Mouse (Mus musculus): ENCODE data around the gene Il16. TPM values are rescaled to one million over a fixed set of nuclear protein-coding genes. Genes with fewer than 3 reads are reported as not detected.

Gene Il16
- polyA plus RNA-seq, 1 experiment from 2014 or later: 0.90 TPM

GRCm38 (mm10) chr7:83615815-83616214, 129.7 kb downstream of the Il16 start:
- Histone ChIP-seq H3K4me1 (replicated peaks; ENCODE audit: control insufficient read depth, insufficient read depth, low read length) (no peaks in the 10 kb centered on the region), H3K9ac (replicated peaks; ENCODE audit: low read depth, low read length) (no peak overlapping the region), H3K27ac (ENCODE audit: low read length) (no peak overlapping the region), H3K27me3 (replicated peaks; ENCODE audit: control insufficient read depth, insufficient read depth, low read length) (no peaks in the 10 kb centered on the region), H3K36me3 (ENCODE audit: control insufficient read depth, insufficient read depth) (no peaks in the 10 kb centered on the region), H3K9me3 (ENCODE audit: control insufficient read depth, low read length) (no peaks in the 10 kb centered on the region), H3K4me2 (ENCODE audit: low read length) (no peak overlapping the region), H3K4me3 (replicated peaks; ENCODE audit: low read length) (no peak overlapping the region)
- 94% methylated on average over 8 of the region's 8 CpGs for WGBS
- ATAC-seq: no peak

- H3K4me3 ChIP-seq (replicated peaks; ENCODE audit: low read length): no peak overlapping the region
- no peak overlapping the region for H3K9ac ChIP-seq (replicated peaks; ENCODE audit: low read depth, low read length)
- H3K4me1 ChIP-seq (replicated peaks; ENCODE audit: control insufficient read depth, insufficient read depth, low read length): no peaks in the 10 kb centered on the region
- no peaks in the 10 kb centered on the region for H3K9me3 ChIP-seq (ENCODE audit: control insufficient read depth, low read length)
- 74% methylated on average over 3 of the region's 3 CpGs for WGBS
- H3K36me3 ChIP-seq (ENCODE audit: control insufficient read depth, insufficient read depth): no peaks in the 10 kb centered on the region
- H3K27me3 ChIP-seq (replicated peaks; ENCODE audit: control insufficient read depth, insufficient read depth, low read length): no peaks in the 10 kb centered on the region
- H3K27ac ChIP-seq (ENCODE audit: low read length): no peak overlapping the region
- ATAC-seq: no peak
- H3K4me2 ChIP-seq (ENCODE audit: low read length): no peak overlapping the region
Observed at GRCm38 (mm10) chr7:83615272-83615671, 130.3 kb downstream of the Il16 start.

DNA sequence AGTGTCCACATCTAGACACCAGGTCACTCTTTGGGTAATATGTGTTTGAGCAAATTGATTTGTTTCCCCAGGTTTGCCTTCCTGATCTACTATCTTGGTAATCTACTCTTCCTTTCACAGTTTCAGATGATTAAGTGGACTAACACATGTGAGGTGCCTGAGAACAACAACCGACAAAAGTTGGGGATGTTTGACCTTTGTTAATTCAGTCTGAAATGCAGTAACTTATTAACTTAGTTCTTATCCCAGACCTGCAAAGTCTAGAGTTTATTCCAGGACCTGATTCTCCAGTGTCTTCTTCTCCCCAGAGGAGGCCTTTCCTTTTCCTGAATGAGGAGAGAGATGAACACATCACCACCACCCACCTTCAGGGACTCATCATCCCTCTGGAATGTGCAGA, 133.6 kb downstream of the Il16 start:
- Histone ChIP-seq H3K27ac (ENCODE audit: low read length) (no peak overlapping the region), H3K9me3 (ENCODE audit: control insufficient read depth, low read length) (no peaks in the 10 kb centered on the region), H3K36me3 (ENCODE audit: control insufficient read depth, insufficient read depth) (no peaks in the 10 kb centered on the region), H3K4me3 (replicated peaks; ENCODE audit: low read length) (no peak overlapping the region), H3K4me1 (replicated peaks; ENCODE audit: control insufficient read depth, insufficient read depth, low read length) (no peaks in the 10 kb centered on the region), H3K27me3 (replicated peaks; ENCODE audit: control insufficient read depth, insufficient read depth, low read length) (no peaks in the 10 kb centered on the region), H3K9ac (replicated peaks; ENCODE audit: low read depth, low read length) (no peak overlapping the region), H3K4me2 (ENCODE audit: low read length) (no peak overlapping the region)
- 90% methylated on average over 1 of the region's 1 CpGs for WGBS
- no peak for ATAC-seq

DNA sequence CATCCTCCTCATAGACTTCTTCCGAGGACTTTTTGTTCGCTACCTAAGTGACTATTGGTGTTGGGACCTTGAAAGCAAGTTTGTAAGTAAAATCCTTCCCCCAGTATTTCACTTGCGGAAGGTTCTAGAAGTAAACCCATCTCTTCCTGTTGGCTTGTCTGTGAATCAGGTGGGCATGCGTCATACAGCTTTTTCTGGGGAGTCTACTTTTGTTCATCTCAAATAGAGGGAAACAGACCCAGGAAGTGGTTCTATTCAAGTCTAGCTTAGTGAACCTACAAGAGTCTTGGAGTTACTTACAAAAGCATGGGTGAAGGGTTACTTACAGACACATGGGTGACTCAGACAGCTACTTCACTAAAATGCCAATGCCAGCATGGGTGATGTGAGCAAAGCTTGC, 135.6 kb downstream of the Il16 start:
- Histone ChIP-seq H3K4me2 (ENCODE audit: low read length) (no peak overlapping the region), H3K27me3 (replicated peaks; ENCODE audit: control insufficient read depth, insufficient read depth, low read length) (no peaks in the 10 kb centered on the region), H3K4me1 (replicated peaks; ENCODE audit: control insufficient read depth, insufficient read depth, low read length) (no peaks in the 10 kb centered on the region), H3K9me3 (ENCODE audit: control insufficient read depth, low read length) (no peaks in the 10 kb centered on the region), H3K9ac (replicated peaks; ENCODE audit: low read depth, low read length) (no peak overlapping the region), H3K36me3 (ENCODE audit: control insufficient read depth, insufficient read depth) (no peaks in the 10 kb centered on the region), H3K4me3 (replicated peaks; ENCODE audit: low read length) (no peak overlapping the region), H3K27ac (ENCODE audit: low read length) (no peak overlapping the region)
- WGBS: 96% methylated on average over 4 of the region's 4 CpGs
- no peak for ATAC-seq

GRCm38 (mm10) chr7:83606796-83607195, 138.7 kb downstream of the Il16 start:
- H3K9ac ChIP-seq (replicated peaks; ENCODE audit: low read depth, low read length): no peak overlapping the region
- H3K4me3 ChIP-seq (replicated peaks; ENCODE audit: low read length): no peak overlapping the region
- H3K4me1 ChIP-seq (replicated peaks; ENCODE audit: control insufficient read depth, insufficient read depth, low read length): no peaks in the 10 kb centered on the region
- 92% methylated on average over 2 of the region's 2 CpGs for WGBS
- no peak overlapping the region for H3K4me2 ChIP-seq (ENCODE audit: low read length)
- no peak for ATAC-seq
- no peak overlapping the region for H3K27ac ChIP-seq (ENCODE audit: low read length)
- no peaks in the 10 kb centered on the region for H3K36me3 ChIP-seq (ENCODE audit: control insufficient read depth, insufficient read depth)
- H3K27me3 ChIP-seq (replicated peaks; ENCODE audit: control insufficient read depth, insufficient read depth, low read length): no peaks in the 10 kb centered on the region
- H3K9me3 ChIP-seq (ENCODE audit: control insufficient read depth, low read length): no peaks in the 10 kb centered on the region

GRCm38 (mm10) chr7:83604180-83604944, 141.2 kb downstream of the Il16 start:
- no peaks in the 10 kb centered on the region for H3K4me1 ChIP-seq (replicated peaks; ENCODE audit: control insufficient read depth, insufficient read depth, low read length)
- H3K4me2 ChIP-seq (ENCODE audit: low read length): no peak overlapping the region
- H3K9me3 ChIP-seq (ENCODE audit: control insufficient read depth, low read length): no peaks in the 10 kb centered on the region
- H3K4me3 ChIP-seq (replicated peaks; ENCODE audit: low read length): no peak overlapping the region
- no peaks in the 10 kb centered on the region for H3K36me3 ChIP-seq (ENCODE audit: control insufficient read depth, insufficient read depth)
- no peak for ATAC-seq
- H3K27me3 ChIP-seq (replicated peaks; ENCODE audit: control insufficient read depth, insufficient read depth, low read length): no peaks in the 10 kb centered on the region
- 92% methylated on average over 7 of the region's 7 CpGs for WGBS
- H3K9ac ChIP-seq (replicated peaks; ENCODE audit: low read depth, low read length): no peak overlapping the region
- H3K27ac ChIP-seq (ENCODE audit: low read length): no peak overlapping the region

GRCm38 (mm10) chr7:83599913-83600286, 145.6 kb downstream of the Il16 start:
- H3K4me3 ChIP-seq (replicated peaks; ENCODE audit: low read length): no peak overlapping the region
- no peak overlapping the region for H3K9ac ChIP-seq (replicated peaks; ENCODE audit: low read depth, low read length)
- no peaks in the 10 kb centered on the region for H3K9me3 ChIP-seq (ENCODE audit: control insufficient read depth, low read length)
- no peaks in the 10 kb centered on the region for H3K4me1 ChIP-seq (replicated peaks; ENCODE audit: control insufficient read depth, insufficient read depth, low read length)
- H3K27me3 ChIP-seq (replicated peaks; ENCODE audit: control insufficient read depth, insufficient read depth, low read length): no peaks in the 10 kb centered on the region
- no peaks in the 10 kb centered on the region for H3K36me3 ChIP-seq (ENCODE audit: control insufficient read depth, insufficient read depth)
- 54% methylated on average over 8 of the region's 8 CpGs for WGBS
- ATAC-seq: no peak
- H3K27ac ChIP-seq (ENCODE audit: low read length): no peak overlapping the region
- no peak overlapping the region for H3K4me2 ChIP-seq (ENCODE audit: low read length)

GRCm38 (mm10) chr7:83598997-83599912, 146.3 kb downstream of the Il16 start:
- Histone ChIP-seq H3K27me3 (replicated peaks; ENCODE audit: control insufficient read depth, insufficient read depth, low read length) (no peaks in the 10 kb centered on the region), H3K36me3 (ENCODE audit: control insufficient read depth, insufficient read depth) (no peaks in the 10 kb centered on the region), H3K9ac (replicated peaks; ENCODE audit: low read depth, low read length) (no peak overlapping the region), H3K27ac (ENCODE audit: low read length) (no peak overlapping the region), H3K9me3 (ENCODE audit: control insufficient read depth, low read length) (no peaks in the 10 kb centered on the region), H3K4me3 (replicated peaks; ENCODE audit: low read length) (no peak overlapping the region), H3K4me2 (ENCODE audit: low read length) (no peak overlapping the region), H3K4me1 (replicated peaks; ENCODE audit: control insufficient read depth, insufficient read depth, low read length) (no peaks in the 10 kb centered on the region)
- no peak for ATAC-seq
- WGBS: 91% methylated on average over 13 of the region's 13 CpGs

DNA sequence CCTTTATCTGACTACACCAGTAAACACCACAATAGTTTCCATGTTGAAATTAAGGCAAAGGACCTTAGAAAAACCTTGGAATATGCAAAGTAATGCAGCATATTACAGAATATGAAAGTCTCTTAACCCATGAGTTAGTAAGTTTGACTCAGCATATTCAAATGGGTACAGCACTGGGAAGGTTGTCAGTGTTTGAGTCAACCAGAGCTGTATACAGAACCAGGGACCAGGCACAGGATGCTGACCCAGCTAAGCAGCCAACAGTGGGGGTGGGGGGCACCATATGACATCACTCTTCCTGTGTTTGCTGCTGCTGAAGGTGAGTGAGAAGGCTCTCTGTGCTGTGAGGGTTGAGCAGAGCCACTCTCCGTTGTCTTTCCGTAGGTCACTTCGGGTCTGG, 148.5 kb downstream of the Il16 start:
- no peak overlapping the region for H3K4me2 ChIP-seq (ENCODE audit: low read length)
- H3K27ac ChIP-seq (ENCODE audit: low read length): no peak overlapping the region
- ATAC-seq: no peak
- 97% methylated on average over 3 of the region's 3 CpGs for WGBS
- H3K9me3 ChIP-seq (ENCODE audit: control insufficient read depth, low read length): no peaks in the 10 kb centered on the region
- H3K4me1 ChIP-seq (replicated peaks; ENCODE audit: control insufficient read depth, insufficient read depth, low read length): no peaks in the 10 kb centered on the region
- no peak overlapping the region for H3K4me3 ChIP-seq (replicated peaks; ENCODE audit: low read length)
- H3K36me3 ChIP-seq (ENCODE audit: control insufficient read depth, insufficient read depth): no peaks in the 10 kb centered on the region
- no peaks in the 10 kb centered on the region for H3K27me3 ChIP-seq (replicated peaks; ENCODE audit: control insufficient read depth, insufficient read depth, low read length)
- no peak overlapping the region for H3K9ac ChIP-seq (replicated peaks; ENCODE audit: low read depth, low read length)

Measured in forebrain, embryonic 16.5 days (tissue).